Mouse (Mus musculus) stomach, postnatal 0 days (tissue): Measurements from ENCODE around the gene Gstp1. TPM values are rescaled to one million over a fixed set of nuclear protein-coding genes. Genes with fewer than 3 reads are reported as not detected.
"Not testable (repeated sequence)": the region's sequence is repeated elsewhere in the genome, so short reads cannot be mapped to it uniquely, and the experiment has no call there.

Experiments used
- ATAC-seq: fragments of 200-750 bp; cut with Nextera tagmentation; 2 replicates; pipeline ENCODE4 v1.8.0; 2017; ENCODE audit not compliant: low FRiP score, low TSS enrichment
- DNase-seq: peaks from one replicate; pipeline ENCODE4 v3.0.0-alpha.2; 2016; ENCODE audit warnings: low spot score
- H3K27ac ChIP-seq: fragments of 300-500 bp; sonication (generic); replicated peaks from 2 replicates; pipeline ENCODE4 v1.5.1; 2014; ENCODE audit warnings: mild to moderate bottlenecking, control low read depth
- H3K27me3 ChIP-seq: fragments of 300-500 bp; sonication (generic); 2 replicates; pipeline ENCODE4 v1.6.1; 2014; ENCODE audit warnings: low read length; ENCODE audit not compliant: control insufficient read depth, insufficient read depth
- H3K36me3 ChIP-seq: fragments of 300-500 bp; sonication (generic); 2 replicates; pipeline ENCODE4 v1.6.1; 2014; ENCODE audit warnings: low read length, mixed read lengths; ENCODE audit not compliant: control insufficient read depth, insufficient read depth
- H3K4me1 ChIP-seq: fragments of 300-500 bp; sonication (generic); replicated peaks from 2 replicates; pipeline ENCODE4 v1.6.1; 2014; ENCODE audit warnings: antibody characterized with exemption; ENCODE audit not compliant: control insufficient read depth, insufficient read depth
- H3K4me2 ChIP-seq: fragments of 300-500 bp; sonication (generic); replicated peaks from 2 replicates; pipeline ENCODE4 v1.6.1; 2014; ENCODE audit warnings: low read depth, mild to moderate bottlenecking, control low read depth, moderate library complexity
- H3K4me3 ChIP-seq: fragments of 300-500 bp; sonication (generic); 2 replicates; pipeline ENCODE4 v1.5.1; 2014; ENCODE audit warnings: low read depth, low read length, control low read depth
- H3K9ac ChIP-seq: fragments of 300-500 bp; sonication (generic); 2 replicates; pipeline ENCODE4 v1.6.1; 2014; ENCODE audit warnings: mild to moderate bottlenecking, low read length, control low read depth, mixed read lengths
- H3K9me3 ChIP-seq: fragments of 300-500 bp; sonication (generic); 2 replicates; pipeline ENCODE4 v1.6.1; 2016; ENCODE audit warnings: low read length; ENCODE audit not compliant: control insufficient read depth
- CTCF ChIP-seq: IDR thresholded peaks from 2 replicates; pipeline ENCODE4 v1.5.1; 2016; ENCODE audit warnings: antibody characterized with exemption, low read depth, mild to moderate bottlenecking, moderate library complexity
- EP300 ChIP-seq: optimal IDR thresholded peaks from 2 replicates; pipeline ENCODE3; 2016; ENCODE audit warnings: antibody characterized with exemption
- WGBS: fragments of 180-500 bp; shearing (Covaris S2); extraction: QIAGEN DNeasy Blood & Tissue Kit; methylation state at CpG from one replicate; pipeline ENCODE4 v1.1.7; 2014; 5-methylcytosine and 5-hydroxymethylcytosine counted together
- polyA plus RNA-seq: library from polyadenylated mRNA; unstranded; fragments of >200 nt; fragmentation: Nextera tagmentation; extraction: Ambion mirVana; gene quantifications from 2 replicates; pipeline ENCODE4 v1.2.1, GENCODE M21; 2015

Gstp1 gene
- polyA plus RNA-seq, 1 experiment from 2014 or later, result 1,081 TPM

DNA sequence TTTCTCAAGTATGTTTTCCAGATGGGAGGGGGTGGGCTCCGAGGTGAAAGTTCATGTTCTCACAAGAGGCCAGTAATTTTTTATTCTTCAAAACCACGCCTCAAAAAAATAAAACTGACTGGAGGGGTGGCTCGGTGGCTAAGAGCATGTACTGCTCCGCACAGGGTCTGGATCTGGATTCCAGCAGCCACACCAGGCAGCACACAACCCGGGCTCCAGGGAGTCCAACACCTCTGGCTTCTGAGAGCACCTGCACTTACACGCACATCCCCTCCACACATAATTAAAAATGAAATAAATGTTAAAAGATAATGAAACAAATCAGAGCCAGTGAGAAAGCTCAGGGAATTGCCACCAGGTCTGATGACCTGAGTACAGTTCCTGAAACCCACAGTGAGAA, 28.5 kb upstream of the Gstp1 start:
- Histone ChIP-seq H3K36me3 (no peaks in the 10 kb centered on the region), H3K27me3 (no peaks in the 10 kb centered on the region), H3K4me2 (no peak overlapping the region), H3K4me3 (no peak overlapping the region), H3K9ac (no peak overlapping the region), H3K27ac (no peak overlapping the region), H3K9me3 (no peaks in the 10 kb centered on the region), H3K4me1 (no peaks in the 10 kb centered on the region)
- DNase-seq, result no peak
- ATAC-seq, result 0 out of 2 replicates have a peak, but pooled peaks have one; percentile 71
- TF ChIP-seq EP300 (no peak), CTCF (no peak)
- WGBS, result 64% methylated on average over 6 of the region's 6 CpGs

DNA sequence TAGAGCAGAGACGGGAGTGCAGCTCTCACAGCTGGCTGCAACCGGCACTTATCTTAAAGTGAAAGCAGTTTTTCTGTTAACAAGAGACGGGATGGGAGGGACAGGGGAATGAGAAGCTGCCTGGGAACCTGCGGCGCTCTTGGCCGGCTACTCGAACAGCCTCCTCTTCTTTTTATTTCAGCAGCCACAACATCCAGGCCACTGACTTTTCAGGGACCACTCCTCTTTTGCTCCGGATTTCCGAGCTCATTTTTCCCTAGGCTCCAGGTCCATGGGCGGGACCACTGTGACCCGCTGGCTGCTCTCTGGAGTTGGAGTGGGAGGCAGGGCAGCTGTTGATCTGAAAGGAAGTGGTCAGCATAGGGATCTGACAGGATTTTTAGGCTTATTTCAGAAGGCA, 26.7 kb upstream of the Gstp1 start:
- H3K9ac ChIP-seq, H3K27ac ChIP-seq, H3K9me3 ChIP-seq, ATAC-seq, H3K4me3 ChIP-seq, DNase-seq, H3K36me3 ChIP-seq, H3K4me2 ChIP-seq, H3K4me1 ChIP-seq, H3K27me3 ChIP-seq: not testable (repeated sequence)
- WGBS, result no CpG with 5 or more reads among the region's 11 CpGs

DNA sequence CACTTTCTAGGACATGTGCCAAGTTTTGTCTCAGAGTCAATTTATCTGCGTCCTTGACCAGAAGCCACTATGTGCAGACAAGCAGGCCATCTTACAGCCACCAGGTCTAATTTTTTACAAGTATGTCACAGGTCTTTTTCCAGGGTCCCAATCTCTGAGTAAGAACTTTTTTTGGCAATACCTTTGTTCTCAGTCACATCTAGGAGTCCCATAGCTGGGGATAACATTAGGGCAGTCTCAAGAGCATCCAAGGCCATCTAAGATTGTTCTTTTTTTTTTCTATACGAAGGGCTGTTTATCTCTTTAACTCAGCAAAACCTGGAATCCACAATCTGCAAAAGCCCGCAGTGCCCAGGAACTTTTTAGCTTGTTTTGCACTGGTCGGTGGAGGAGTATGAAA, 25.6 kb upstream of the Gstp1 start:
- not testable (repeated sequence) for H3K27me3 ChIP-seq, DNase-seq, H3K9me3 ChIP-seq, H3K36me3 ChIP-seq, H3K9ac ChIP-seq, H3K27ac ChIP-seq, H3K4me3 ChIP-seq, H3K4me1 ChIP-seq, ATAC-seq, H3K4me2 ChIP-seq
- 54% methylated on average over 2 of the region's 4 CpGs for WGBS

DNA sequence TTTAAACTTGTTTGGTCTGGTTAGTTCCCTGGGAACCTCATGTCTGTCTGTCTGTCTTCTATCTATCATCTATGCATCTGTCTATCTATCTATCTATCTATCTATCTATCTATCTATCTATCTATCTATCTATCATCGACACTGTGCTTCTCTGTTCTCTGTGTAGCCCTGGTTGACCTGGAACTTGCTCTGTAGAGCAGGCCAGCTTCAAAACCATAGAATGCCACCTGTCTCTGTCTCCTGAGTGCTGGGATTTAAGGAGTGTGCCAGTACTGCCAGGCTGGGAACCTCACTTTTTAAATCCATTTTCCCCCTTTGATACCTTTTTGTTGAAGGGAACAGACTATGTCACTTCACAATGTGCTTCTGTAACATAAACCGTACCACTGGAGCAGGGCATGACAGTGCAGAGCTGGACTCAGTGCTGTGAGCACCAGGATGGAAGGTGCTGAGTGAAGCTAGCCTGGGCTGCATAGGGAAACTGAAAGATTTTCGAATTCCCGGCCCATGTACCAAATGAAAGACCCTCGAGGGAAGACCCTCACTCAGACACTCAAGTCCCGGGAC, 23.2 kb upstream of the Gstp1 start:
- no peaks in the 10 kb centered on the region for H3K4me1 ChIP-seq
- no peak overlapping the region for H3K4me2 ChIP-seq
- H3K9me3 ChIP-seq, result no peaks in the 10 kb centered on the region
- no peak for DNase-seq
- no peaks in the 10 kb centered on the region for H3K36me3 ChIP-seq
- no peak overlapping the region for H3K9ac ChIP-seq
- 90% methylated on average over 6 of the region's 6 CpGs for WGBS
- no peaks in the 10 kb centered on the region for H3K27me3 ChIP-seq
- TF ChIP-seq CTCF (no peak), EP300 (no peak)
- ATAC-seq, result no peak
- H3K4me3 ChIP-seq, result no peak overlapping the region
- H3K27ac ChIP-seq, result no peak overlapping the region

DNA sequence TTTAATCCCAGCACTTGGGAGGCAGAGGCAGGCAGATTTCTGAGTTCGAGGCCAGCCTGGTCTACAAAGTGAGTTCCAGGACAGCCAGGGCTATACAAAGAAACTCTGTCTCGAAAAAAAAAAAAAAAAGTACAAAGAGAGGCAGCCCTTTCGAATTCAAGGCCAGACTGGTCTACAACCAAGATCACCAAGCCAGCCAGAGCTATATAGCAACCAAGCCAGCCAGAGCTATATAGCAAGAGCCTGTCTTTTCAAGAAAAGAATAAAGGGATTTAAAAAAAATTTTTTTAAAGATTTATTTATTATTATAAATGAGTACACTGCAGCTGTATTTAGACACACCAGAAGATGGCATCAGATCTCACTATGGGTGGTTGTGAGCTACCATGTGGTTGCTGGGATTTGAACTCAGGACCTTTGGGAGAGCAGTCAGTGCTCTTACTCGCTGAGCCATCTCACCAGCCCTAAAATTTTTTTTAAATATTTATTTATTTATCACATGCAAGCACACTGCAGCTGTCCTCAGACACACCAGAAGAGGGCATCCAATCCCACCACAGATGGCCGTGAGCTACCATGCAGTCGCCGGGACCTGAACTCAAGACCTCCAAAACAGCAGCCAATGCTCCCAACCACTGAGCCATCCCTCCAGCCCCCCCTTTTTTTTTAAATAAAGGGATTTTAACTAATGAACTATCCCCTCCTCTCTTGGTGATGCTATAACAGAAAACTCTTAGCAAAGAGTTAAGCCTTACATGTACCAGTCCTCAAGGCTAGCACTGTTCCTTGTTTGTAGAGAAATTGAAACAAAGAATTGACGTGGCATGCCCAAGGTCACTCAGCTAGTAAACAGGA, 22.5 kb upstream of the Gstp1 start:
- H3K27me3 ChIP-seq, H3K4me3 ChIP-seq, H3K27ac ChIP-seq, H3K9ac ChIP-seq, H3K4me1 ChIP-seq, H3K9me3 ChIP-seq, DNase-seq, H3K4me2 ChIP-seq, H3K36me3 ChIP-seq, ATAC-seq: not testable (repeated sequence)
- 86% methylated on average over 8 of the region's 8 CpGs for WGBS

DNA sequence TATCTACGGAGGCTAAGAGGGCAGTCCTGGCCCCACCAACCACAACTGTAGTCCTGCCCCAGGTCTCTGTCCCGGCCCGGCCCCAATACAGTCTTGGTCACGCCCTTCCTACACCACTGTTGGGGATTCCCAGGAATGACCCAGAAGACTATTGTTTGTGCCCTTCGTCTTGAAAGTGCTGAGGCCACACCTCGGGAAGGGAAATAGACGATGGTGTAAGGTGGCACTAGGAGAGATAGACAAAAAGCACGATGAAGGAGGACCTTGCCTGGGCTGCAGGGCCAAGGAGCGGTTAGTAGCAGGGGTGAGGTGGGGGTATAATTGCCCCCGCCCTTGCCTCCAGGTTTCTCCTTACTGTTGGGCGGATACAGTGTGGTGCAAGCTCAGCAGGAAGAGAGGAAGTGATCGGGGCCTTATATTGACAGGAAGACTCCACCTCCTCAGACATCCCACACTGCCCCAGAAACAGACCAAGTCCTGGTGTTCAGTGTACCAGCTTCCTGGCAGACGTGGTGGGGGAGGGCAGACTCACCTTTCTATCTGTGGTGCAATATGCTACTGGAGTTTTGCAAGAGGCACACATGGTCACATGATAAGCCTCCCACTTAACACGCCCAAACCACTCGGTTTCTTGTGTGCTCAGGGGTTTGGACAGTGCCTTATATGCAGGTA, 21.4 kb upstream of the Gstp1 start, which contains the start of gene Gstp3:
Gene Gstp3 (minus strand): TSS at position 501 of the 672 bp plus-strand sequence.
- H3K27ac ChIP-seq, result peak within 1 kb of the TSS; percentile 13; the same call in 1 of the 2 replicates
- TF ChIP-seq CTCF (no peak), EP300 (no peak)
- no peak within 1 kb of the TSS for H3K4me3 ChIP-seq
- H3K36me3 ChIP-seq, result no peaks in the 10 kb centered on the region
- ATAC-seq (peak; percentile 87), DNase-seq (peak; percentile 77)
- WGBS, result 64% methylated on average over 14 of the region's 15 CpGs
- no peaks in the 10 kb centered on the region for H3K4me1 ChIP-seq
- H3K9me3 ChIP-seq, result no peaks in the 10 kb centered on the region
- H3K9ac ChIP-seq, result no peak within 1 kb of the TSS
- H3K27me3 ChIP-seq, result no peaks in the 10 kb centered on the region
- H3K4me2 ChIP-seq, result no peak within 1 kb of the TSS
